Mouse (Mus musculus) T-helper 1 cell (primary cell): ENCODE data around the gene Bsdc1.

ENCODE experiments used
- in situ Hi-C: fragments of 300-600 bp; cut with MboI, MseI; formaldehyde crosslinking; loops from one replicate; pipeline ENCODE4 v1.15.1; 2025; ENCODE audit warnings: high pct_unique_total_duplicates

Gene Bsdc1

GRCm38 (mm10) chr4:129461183-129461960, at the start of gene Bsdc1:
TSS of gene Bsdc1 (plus strand) at chr4:129461581.
- in situ Hi-C loops = no loop called here

- in situ Hi-C loops = no loop called here
These were observed 45.5 kb upstream of the Bsdc1 start for GRCm38 (mm10) chr4:129415892-129416291.

- in situ Hi-C loops = no loop called here
These were observed 44.9 kb upstream of the Bsdc1 start for GRCm38 (mm10) chr4:129416478-129416877.

GRCm38 (mm10) chr4:129418321-129418720, 43.1 kb upstream of the Bsdc1 start:
- in situ Hi-C loops = no loop called here

- in situ Hi-C loops = loop anchor here (5.0 kb wide), 1 partner anchor 38 kb away; no protein-coding TSS in a partner anchor
These were observed 20.9 kb upstream of the Bsdc1 start, which contains the start of gene Zbtb8b for GRCm38 (mm10) chr4:129440340-129441063. TSS of gene Zbtb8b (minus strand) at chr4:129440853.

- in situ Hi-C loops = loop anchor here (5.0 kb wide), 1 partner anchor 39 kb away; no protein-coding TSS in a partner anchor
These were observed 20.2 kb upstream of the Bsdc1 start for GRCm38 (mm10) chr4:129441145-129441544.

- in situ Hi-C loops = no loop called here
These were observed 14.0 kb upstream of the Bsdc1 start for GRCm38 (mm10) chr4:129447360-129447759.

- in situ Hi-C loops = no loop called here
These were observed 13.4 kb upstream of the Bsdc1 start for GRCm38 (mm10) chr4:129447778-129448563.

- in situ Hi-C loops = no loop called here
These were observed 12.7 kb upstream of the Bsdc1 start for GRCm38 (mm10) chr4:129448713-129449112.

- in situ Hi-C loops = no loop called here
These were observed 10.5 kb upstream of the Bsdc1 start for GRCm38 (mm10) chr4:129450851-129451250.

GRCm38 (mm10) chr4:129451471-129452169, 9.8 kb upstream of the Bsdc1 start:
- in situ Hi-C loops = no loop called here

GRCm38 (mm10) chr4:129455265-129455664, 6.1 kb upstream of the Bsdc1 start:
- in situ Hi-C loops = loop anchor here (5.0 kb wide), 1 partner anchor 113 kb away; no protein-coding TSS in a partner anchor

GRCm38 (mm10) chr4:129456126-129456525, 5.3 kb upstream of the Bsdc1 start:
- in situ Hi-C loops = loop anchor here (5.0 kb wide), 1 partner anchor 114 kb away; no protein-coding TSS in a partner anchor

- in situ Hi-C loops = loop anchor here (5.0 kb wide), 1 partner anchor 115 kb away; no protein-coding TSS in a partner anchor
These were observed 4.1 kb upstream of the Bsdc1 start for GRCm38 (mm10) chr4:129457311-129457710.

GRCm38 (mm10) chr4:129459726-129460125, 1.7 kb upstream of the Bsdc1 start:
- in situ Hi-C loops = loop anchor here (5.0 kb wide), 1 partner anchor 117 kb away; no protein-coding TSS in a partner anchor

GRCm38 (mm10) chr4:129460827-129461182, 576 bp upstream of the Bsdc1 start:
- in situ Hi-C loops = no loop called here

- in situ Hi-C loops = no loop called here
These were observed 737 bp downstream of the Bsdc1 start for GRCm38 (mm10) chr4:129462118-129462517.

GRCm38 (mm10) chr4:129463097-129464059, 2.0 kb downstream of the Bsdc1 start:
- in situ Hi-C loops = no loop called here

GRCm38 (mm10) chr4:129464286-129464815, 3.0 kb downstream of the Bsdc1 start:
- in situ Hi-C loops = no loop called here

- in situ Hi-C loops = no loop called here
These were observed 14.7 kb downstream of the Bsdc1 start for GRCm38 (mm10) chr4:129476047-129476446.
